Mouse (Mus musculus) neural tube, embryonic 12.5 days (tissue): ENCODE results near the gene Zbtb48. TPM values are rescaled to one million over a fixed set of nuclear protein-coding genes. Genes with fewer than 3 reads are reported as not detected.

Source experiments
- ATAC-seq: fragments of 200-750 bp; cut with Nextera tagmentation; 2 replicates; pipeline ENCODE4 v1.8.0; 2017; ENCODE audit warnings: low read depth, mild to moderate bottlenecking, moderate TSS enrichment, moderate library complexity; ENCODE audit not compliant: low FRiP score
- H3K27ac ChIP-seq: fragments of 300-500 bp; sonication (generic); 2 replicates; pipeline ENCODE4 v1.5.1; 2016
- H3K27me3 ChIP-seq: fragments of 300-500 bp; sonication (generic); replicated peaks from 2 replicates; pipeline ENCODE4 v1.6.1; 2016; ENCODE audit warnings: mild to moderate bottlenecking
- H3K36me3 ChIP-seq: fragments of 300-500 bp; sonication (generic); 2 replicates; pipeline ENCODE4 v1.6.1; 2016; ENCODE audit warnings: mild to moderate bottlenecking
- H3K4me1 ChIP-seq: fragments of 300-500 bp; sonication (generic); 2 replicates; pipeline ENCODE4 v1.6.1; 2016
- H3K4me2 ChIP-seq: fragments of 300-500 bp; sonication (generic); replicated peaks from 2 replicates; pipeline ENCODE4 v1.6.1; 2016; ENCODE audit warnings: mild to moderate bottlenecking
- H3K4me3 ChIP-seq: fragments of 300-500 bp; sonication (generic); 2 replicates; pipeline ENCODE4 v1.5.1; 2016
- H3K9ac ChIP-seq: fragments of 300-500 bp; sonication (generic); 2 replicates; pipeline ENCODE4 v1.6.1; 2016; ENCODE audit warnings: mild to moderate bottlenecking
- H3K9me3 ChIP-seq: fragments of 300-500 bp; sonication (generic); 2 replicates; pipeline ENCODE4 v1.6.1; 2016; ENCODE audit warnings: mild to moderate bottlenecking
- WGBS: fragments of 180-500 bp; shearing (Covaris S2); methylation state at CpG from one replicate; pipeline ENCODE4 v1.1.7; 2016; 5-methylcytosine and 5-hydroxymethylcytosine counted together
- polyA plus RNA-seq: library from polyadenylated mRNA; unstranded; fragments of >200 nt; fragmentation: Nextera tagmentation; extraction: Ambion mirVana; gene quantifications from 2 replicates; pipeline ENCODE4 v1.2.1, GENCODE M21; 2016

Gene Zbtb48
- polyA plus RNA-seq, 1 experiment from 2014 or later = 17.8 TPM

- H3K9me3 ChIP-seq = no peaks in the 10 kb centered on the region
- no peak overlapping the region for H3K4me2 ChIP-seq
- no peak overlapping the region for H3K9ac ChIP-seq
- H3K4me3 ChIP-seq = no peak overlapping the region
- H3K27me3 ChIP-seq = no peaks in the 10 kb centered on the region
- H3K27ac ChIP-seq = no peak overlapping the region
- ATAC-seq = peak; percentile 74
- H3K4me1 ChIP-seq = peaks cover 9% of the 10 kb centered on the region; the same call in 1 of the 2 replicates
- H3K36me3 ChIP-seq = peaks cover 60% of the 10 kb centered on the region
- WGBS = 17% methylated on average over 5 of the region's 5 CpGs
Measured at GRCm38 (mm10) chr4:151981363-151981762, 46.1 kb downstream of the Zbtb48 start.

- WGBS = 79% methylated on average over 8 of the region's 8 CpGs
- Histone ChIP-seq H3K27ac (no peak overlapping the region), H3K4me2 (no peak overlapping the region), H3K9me3 (no peaks in the 10 kb centered on the region), H3K9ac (no peak overlapping the region), H3K36me3 (peaks cover 61% of the 10 kb centered on the region), H3K4me3 (no peak overlapping the region), H3K27me3 (no peaks in the 10 kb centered on the region), H3K4me1 (peaks cover 2% of the 10 kb centered on the region; the same call in 1 of the 2 replicates)
- ATAC-seq = no peak
Measured at GRCm38 (mm10) chr4:151980699-151981098, 46.8 kb downstream of the Zbtb48 start.

- Histone ChIP-seq H3K4me1 (no peaks in the 10 kb centered on the region), H3K27ac (no peak overlapping the region), H3K27me3 (no peaks in the 10 kb centered on the region), H3K36me3 (peaks cover 74% of the 10 kb centered on the region), H3K9ac (no peak overlapping the region), H3K4me2 (0 out of 2 replicates have a peak overlapping the region, but pooled peaks have one; percentile 0), H3K9me3 (no peaks in the 10 kb centered on the region), H3K4me3 (no peak overlapping the region)
- no peak for ATAC-seq
- 44% methylated on average over 10 of the region's 10 CpGs for WGBS
Measured at GRCm38 (mm10) chr4:151977748-151978147, 49.7 kb downstream of the Zbtb48 start.

- ATAC-seq = no peak
- no peaks in the 10 kb centered on the region for H3K4me1 ChIP-seq
- no peak overlapping the region for H3K4me2 ChIP-seq
- 94% methylated on average over 3 of the region's 3 CpGs for WGBS
- H3K36me3 ChIP-seq = peaks cover 69% of the 10 kb centered on the region
- no peak overlapping the region for H3K27ac ChIP-seq
- H3K27me3 ChIP-seq = no peaks in the 10 kb centered on the region
- H3K9ac ChIP-seq = no peak overlapping the region
- H3K9me3 ChIP-seq = no peaks in the 10 kb centered on the region
- no peak overlapping the region for H3K4me3 ChIP-seq
Measured at GRCm38 (mm10) chr4:151975441-151975840, 52.0 kb downstream of the Zbtb48 start.

GRCm38 (mm10) chr4:151972221-151972967, 55.1 kb downstream of the Zbtb48 start:
- Histone ChIP-seq H3K9ac (no peak overlapping the region), H3K27ac (no peak overlapping the region), H3K4me1 (no peaks in the 10 kb centered on the region), H3K36me3 (peaks cover 57% of the 10 kb centered on the region), H3K9me3 (no peaks in the 10 kb centered on the region), H3K4me2 (no peak overlapping the region), H3K4me3 (no peak overlapping the region), H3K27me3 (no peaks in the 10 kb centered on the region)
- WGBS = 76% methylated on average over 10 of the region's 10 CpGs
- no peak for ATAC-seq

Other genes with a start within 250 kb of the Zbtb48 start
- gene Camta1, start 165.8 kb downstream of the Zbtb48 start, polyA plus RNA-seq = 164 and 180 TPM in 2 replicates
- 84.0 and 91.4 TPM in 2 replicates for gene Dnajc11, start 94.0 kb downstream of the Zbtb48 start, polyA plus RNA-seq
- 32.2 and 36.2 TPM in 2 replicates for gene Thap3, start 38.7 kb downstream of the Zbtb48 start, polyA plus RNA-seq
- 30.5 and 31.3 TPM in 2 replicates for gene Phf13, start 31.4 kb downstream of the Zbtb48 start, polyA plus RNA-seq
- gene Klhl21, start 18.9 kb downstream of the Zbtb48 start, polyA plus RNA-seq = 7.2 and 7.6 TPM in 2 replicates
- 1.2 and 1.4 TPM in 2 replicates for gene Tas1r1, start 10.9 kb upstream of the Zbtb48 start, polyA plus RNA-seq
- 33.5 and 34.8 TPM in 2 replicates for gene Nol9, start 11.7 kb upstream of the Zbtb48 start, polyA plus RNA-seq
- 10.4 and 10.6 TPM in 2 replicates for gene Plekhg5, start 44.8 kb upstream of the Zbtb48 start, polyA plus RNA-seq
- 0.80 and 1.2 TPM in 2 replicates for gene Tnfrsf25, start 88.3 kb upstream of the Zbtb48 start, polyA plus RNA-seq
- gene Espn, start 124.7 kb upstream of the Zbtb48 start, polyA plus RNA-seq = 0.32 and 0.55 TPM in 2 replicates
- 0.24 and 1.7 TPM in 2 replicates for gene Hes2, start 131.2 kb upstream of the Zbtb48 start, polyA plus RNA-seq
- gene Acot7, start 150.5 kb upstream of the Zbtb48 start, polyA plus RNA-seq = 191 and 213 TPM in 2 replicates
- gene Gpr153, start 246.6 kb upstream of the Zbtb48 start, polyA plus RNA-seq = 13.9 and 15.5 TPM in 2 replicates